Mouse (Mus musculus) limb, embryonic 14.5 days (tissue): ENCODE data around the gene Dgki. TPM values are rescaled to one million over a fixed set of nuclear protein-coding genes. Genes with fewer than 3 reads are reported as not detected.

Experiments
- ATAC-seq: fragments of 200-750 bp; cut with Nextera tagmentation; 2 replicates; pipeline ENCODE4 v1.8.0; 2017; ENCODE audit warnings: low read depth, moderate number of reproducible peaks, moderate TSS enrichment; ENCODE audit not compliant: low FRiP score
- DNase-seq: peaks from one replicate; pipeline ENCODE4 v3.0.0-alpha.2; 2015; ENCODE audit warnings: low spot score
- H3K27ac ChIP-seq: fragments of 300-500 bp; sonication (generic); replicated peaks from 2 replicates; pipeline ENCODE4 v1.5.1; 2014; ENCODE audit warnings: low read depth, mild to moderate bottlenecking, low read length, moderate library complexity, mixed read lengths
- H3K27me3 ChIP-seq: fragments of 300-500 bp; sonication (generic); 2 replicates; pipeline ENCODE4 v1.6.1; 2014; ENCODE audit warnings: low read length, mixed read lengths; ENCODE audit not compliant: control insufficient read depth, insufficient read depth
- H3K36me3 ChIP-seq: fragments of 300-500 bp; sonication (generic); 2 replicates; pipeline ENCODE4 v1.6.1; 2014; ENCODE audit warnings: mild to moderate bottlenecking, low read length, moderate library complexity, mixed read lengths; ENCODE audit not compliant: control insufficient read depth, insufficient read depth
- H3K4me1 ChIP-seq: fragments of 300-500 bp; sonication (generic); 2 replicates; pipeline ENCODE4 v1.6.1; 2014; ENCODE audit warnings: antibody characterized with exemption, low read length, mixed read lengths; ENCODE audit not compliant: control insufficient read depth, insufficient read depth
- H3K4me2 ChIP-seq: fragments of 300-500 bp; sonication (generic); replicated peaks from 2 replicates; pipeline ENCODE4 v1.6.1; 2014; ENCODE audit warnings: low read depth, mild to moderate bottlenecking, low read length, moderate library complexity; ENCODE audit not compliant: severe bottlenecking
- H3K4me3 ChIP-seq: fragments of 300-500 bp; sonication (generic); replicated peaks from 2 replicates; pipeline ENCODE4 v1.5.1; 2014; ENCODE audit warnings: low read length
- H3K9ac ChIP-seq: fragments of 300-500 bp; sonication (generic); 2 replicates; pipeline ENCODE4 v1.6.1; 2014; ENCODE audit warnings: mild to moderate bottlenecking, low read depth, low read length, moderate library complexity; ENCODE audit not compliant: severe bottlenecking
- H3K9me3 ChIP-seq: fragments of 300-500 bp; sonication (generic); 2 replicates; pipeline ENCODE4 v1.6.1; 2016; ENCODE audit warnings: low read length; ENCODE audit not compliant: control insufficient read depth
- POLR2A ChIP-seq: fragments of 200-500 bp; IDR thresholded peaks from 2 replicates; pipeline ENCODE4 v1.8.0; 2012; ENCODE audit warnings: inconsistent platforms, mild to moderate bottlenecking, moderate library complexity, borderline replicate concordance; ENCODE audit not compliant: insufficient read depth, insufficient read length; ENCODE audit errors: extremely low read depth
- WGBS: fragments of 180-500 bp; shearing (Covaris S2); extraction: QIAGEN DNeasy Blood & Tissue Kit; methylation state at CpG from one replicate; pipeline ENCODE4 v1.1.7; 2014; 5-methylcytosine and 5-hydroxymethylcytosine counted together
- polyA plus RNA-seq, 2 experiments: library from polyadenylated mRNA; depleted of rRNA in 1 of 2; stranded (reverse) in 1 of 2; unstranded in 1 of 2; fragments of >200 nt; fragmentation: Nextera tagmentation in 1 of 2; extraction: Ambion mirVana in 1 of 2; gene quantifications; 2 replicates each; pipeline versions ENCODE4 v1.2.1 to v1.2.3; 2012 to 2014

Dgki gene
- polyA plus RNA-seq, 2 experiments: 0.58 to 0.85 TPM

DNA sequence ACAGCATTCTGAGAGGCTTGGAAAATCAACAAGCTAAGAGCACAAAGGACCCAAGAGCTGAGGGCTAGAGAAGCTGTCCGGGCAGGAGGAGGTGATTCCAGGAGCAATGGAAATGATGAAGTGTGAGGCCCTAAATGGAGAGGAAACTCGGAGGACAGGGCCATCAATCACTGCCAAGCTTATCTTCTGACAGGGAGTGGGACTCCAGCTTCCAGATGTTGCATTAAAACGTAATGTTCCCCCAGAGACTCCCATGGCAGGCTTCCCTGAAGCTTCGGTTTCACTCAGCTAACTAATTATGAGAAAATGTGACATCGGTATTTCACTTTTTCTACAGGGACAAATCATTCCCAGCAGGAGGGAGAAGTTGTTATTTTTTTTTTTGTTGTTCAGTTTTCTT, 409.7 kb downstream of the Dgki start:
- Histone ChIP-seq H3K9me3 (no peaks in the 10 kb centered on the region), H3K4me1 (peaks cover 7% of the 10 kb centered on the region), H3K4me2 (no peak overlapping the region), H3K9ac (no peak overlapping the region), H3K27me3 (no peaks in the 10 kb centered on the region), H3K27ac (no peak overlapping the region), H3K4me3 (no peak overlapping the region), H3K36me3 (no peaks in the 10 kb centered on the region)
- DNase-seq (peak; percentile 96), ATAC-seq (peak; percentile 89)
- no peak for TF ChIP-seq POLR2A
- under 1% methylated on average over 5 of the region's 5 CpGs for WGBS

DNA sequence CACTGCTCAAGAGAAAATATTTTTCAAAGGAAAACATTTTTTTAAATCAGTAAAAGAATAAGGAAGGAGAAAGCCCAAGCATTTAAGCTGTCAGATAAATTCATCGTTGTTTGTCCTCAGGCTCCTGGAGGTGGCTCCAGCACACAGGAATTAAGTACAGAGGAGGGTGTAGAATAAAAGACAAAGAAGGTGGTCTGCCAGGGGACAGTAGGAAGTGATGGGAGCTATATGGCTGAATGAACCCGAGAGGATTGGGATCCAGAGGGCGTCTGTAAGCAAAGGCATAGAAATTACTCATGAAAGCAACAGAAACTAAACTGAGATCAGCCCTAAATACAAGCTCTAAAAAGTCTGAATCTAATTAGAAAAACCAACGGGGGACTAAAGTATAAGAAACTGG, 418.7 kb downstream of the Dgki start:
- Histone ChIP-seq H3K36me3 (no peaks in the 10 kb centered on the region), H3K4me3 (no peak overlapping the region), H3K27me3 (no peaks in the 10 kb centered on the region), H3K9me3 (no peaks in the 10 kb centered on the region), H3K9ac (no peak overlapping the region), H3K4me2 (no peak overlapping the region), H3K27ac (no peak overlapping the region), H3K4me1 (peaks cover 8% of the 10 kb centered on the region; the same call in 1 of the 2 replicates)
- no peak for DNase-seq
- no peak for TF ChIP-seq POLR2A
- ATAC-seq: no peak
- WGBS: 28% methylated on average over 4 of the region's 4 CpGs

DNA sequence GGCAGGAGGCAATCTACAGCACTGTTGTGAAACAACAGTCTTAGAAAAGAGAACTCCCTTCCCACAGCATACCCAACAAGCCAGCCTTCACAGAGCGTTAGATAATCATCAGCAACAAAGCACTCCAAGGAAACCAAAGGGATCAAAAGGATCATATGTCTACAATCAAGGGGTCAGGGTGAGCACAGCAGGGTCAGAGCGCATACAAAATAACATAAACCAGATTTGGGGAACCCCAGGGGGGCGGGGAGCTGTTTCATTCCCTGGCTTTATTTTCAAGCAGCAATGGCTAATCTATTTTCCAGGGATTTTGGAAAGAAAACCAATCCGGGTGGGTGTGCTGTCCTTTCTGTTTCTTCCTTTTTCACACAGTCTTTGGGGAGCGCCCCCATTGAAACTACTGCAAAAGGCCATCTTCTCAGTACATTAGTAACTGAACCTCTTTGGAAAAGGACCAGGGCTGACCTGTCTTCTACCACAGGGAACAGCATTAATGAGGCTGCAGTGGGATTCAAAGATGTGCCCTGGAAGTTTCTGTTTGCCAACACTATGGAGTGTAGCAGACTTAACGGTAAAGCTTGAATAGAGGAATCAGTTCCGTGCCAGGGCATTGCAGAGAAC, 419.2 kb downstream of the Dgki start:
- peaks cover 8% of the 10 kb centered on the region; the same call in 1 of the 2 replicates for H3K4me1 ChIP-seq
- no peak overlapping the region for H3K9ac ChIP-seq
- H3K4me3 ChIP-seq: no peak overlapping the region
- H3K9me3 ChIP-seq: no peaks in the 10 kb centered on the region
- DNase-seq: peak; percentile 64
- peak; percentile 78 for ATAC-seq
- 24% methylated on average over 7 of the region's 7 CpGs for WGBS
- no peaks in the 10 kb centered on the region for H3K36me3 ChIP-seq
- TF ChIP-seq POLR2A: no peak
- no peak overlapping the region for H3K27ac ChIP-seq
- no peaks in the 10 kb centered on the region for H3K27me3 ChIP-seq
- H3K4me2 ChIP-seq: no peak overlapping the region

DNA sequence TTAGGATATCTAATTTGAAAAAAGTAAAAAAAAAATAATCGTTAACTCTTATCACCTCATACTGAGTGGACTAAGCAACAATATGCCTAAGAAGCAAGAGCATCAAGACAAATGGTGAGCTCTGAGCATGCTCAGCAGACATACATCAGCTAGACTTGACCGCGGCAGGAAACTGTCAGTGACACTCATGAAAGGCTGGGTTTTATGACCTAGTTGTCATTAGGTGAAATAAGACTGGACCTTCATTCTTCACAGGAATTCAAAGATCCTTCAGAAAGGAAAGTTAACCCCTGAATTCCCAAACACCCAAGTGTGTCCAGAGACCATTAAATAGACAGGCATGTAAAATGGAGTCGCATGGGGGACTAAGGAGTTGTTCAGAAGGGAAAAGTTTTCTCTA, 422.6 kb downstream of the Dgki start:
- no peak for DNase-seq

DNA sequence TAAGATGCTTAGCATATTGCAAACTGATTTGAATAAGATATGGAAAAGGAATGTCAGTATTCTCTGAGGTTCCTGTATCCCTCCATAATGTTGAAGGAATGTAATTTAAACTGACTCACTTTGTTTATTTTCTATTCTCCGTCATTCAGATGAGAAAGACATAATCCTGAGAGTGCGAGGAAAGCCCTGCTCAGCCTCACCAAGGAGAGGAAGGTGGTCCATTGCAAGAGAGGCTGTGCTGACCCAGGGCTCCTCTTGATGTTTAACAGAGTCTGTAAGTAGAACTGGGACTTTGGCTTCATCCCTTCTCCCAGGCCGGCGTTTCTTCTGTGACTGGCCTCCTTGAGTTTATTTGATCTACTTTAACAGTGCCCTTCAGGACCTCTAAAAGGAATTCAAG, 423.6 kb downstream of the Dgki start:
- Histone ChIP-seq H3K36me3 (no peaks in the 10 kb centered on the region), H3K4me3 (no peak overlapping the region), H3K9me3 (no peaks in the 10 kb centered on the region), H3K27ac (no peak overlapping the region; the same call in 1 of the 2 replicates), H3K27me3 (no peaks in the 10 kb centered on the region), H3K4me1 (peaks cover 8% of the 10 kb centered on the region; the same call in 1 of the 2 replicates), H3K9ac (no peak overlapping the region), H3K4me2 (no peak overlapping the region)
- no peak for DNase-seq
- 30% methylated on average over 4 of the region's 4 CpGs for WGBS
- TF ChIP-seq POLR2A: no peak
- ATAC-seq: no peak

More for the DNA sequence above, 422.6 kb downstream of the Dgki start:
- Histone ChIP-seq H3K9me3 (no peaks in the 10 kb centered on the region), H3K4me3 (no peak overlapping the region), H3K27ac (no peak overlapping the region), H3K27me3 (no peaks in the 10 kb centered on the region), H3K4me2 (no peak overlapping the region), H3K9ac (no peak overlapping the region), H3K36me3 (no peaks in the 10 kb centered on the region), H3K4me1 (peaks cover 8% of the 10 kb centered on the region; the same call in 1 of the 2 replicates)
- TF ChIP-seq POLR2A: no peak
- ATAC-seq: no peak
- 16% methylated on average over 4 of the region's 4 CpGs for WGBS
